Mouse (Mus musculus) C2C12 (cell line): ENCODE results near the gene Dnah14. TPM values are rescaled to one million over a fixed set of nuclear protein-coding genes. Genes with fewer than 3 reads are reported as not detected.

ENCODE experiments used
- H3K27me3 ChIP-seq: one replicate; pipeline ENCODE4 v1.6.1; 2011; ENCODE audit not compliant: control insufficient read depth, insufficient read depth, insufficient read length
- H3K36me3 ChIP-seq: one replicate; pipeline ENCODE4 v1.6.1; 2011; ENCODE audit not compliant: control insufficient read depth, insufficient read depth
- H3K4me3 ChIP-seq: one replicate; pipeline ENCODE4 v1.5.1; 2011; ENCODE audit warnings: mild to moderate bottlenecking, control low read depth; ENCODE audit not compliant: poor library complexity, insufficient read depth, severe bottlenecking
- H3K79me2 ChIP-seq: one replicate; pipeline ENCODE4 v1.6.1; 2011; ENCODE audit not compliant: control insufficient read depth, insufficient read depth
- H3K79me3 ChIP-seq: one replicate; pipeline ENCODE4 v1.6.1; 2011; ENCODE audit warnings: low read depth, control low read depth
- H3ac ChIP-seq: one replicate; pipeline ENCODE3; 2011; ENCODE audit warnings: low read depth; ENCODE audit not compliant: control insufficient read depth, insufficient read length
- CEBPB ChIP-seq: IDR thresholded peaks from one replicate; pipeline ENCODE4 v1.6.1; 2011; ENCODE audit warnings: low read depth, mild to moderate bottlenecking, control low read depth, moderate library complexity
- CTCF ChIP-seq: IDR thresholded peaks from one replicate; pipeline ENCODE4 v1.5.1; 2011; ENCODE audit not compliant: control insufficient read depth, insufficient read depth, insufficient read length
- FOSL1 ChIP-seq: IDR thresholded peaks from one replicate; pipeline ENCODE4 v1.8.0; 2011; ENCODE audit warnings: mild to moderate bottlenecking, low read length; ENCODE audit not compliant: poor library complexity, insufficient read depth, severe bottlenecking
- MAX ChIP-seq: IDR thresholded peaks from one replicate; pipeline ENCODE4 v1.6.1; 2011; ENCODE audit warnings: mild to moderate bottlenecking, control low read depth
- MYOD1 ChIP-seq: IDR thresholded peaks from one replicate; pipeline ENCODE4 v1.6.1; 2011; ENCODE audit warnings: low read depth; ENCODE audit not compliant: control insufficient read depth, insufficient read length
- MYOG ChIP-seq: IDR thresholded peaks from one replicate; pipeline ENCODE4 v1.6.1; 2011; ENCODE audit not compliant: control insufficient read depth, insufficient read length; ENCODE audit errors: extremely low read depth
- USF1 ChIP-seq: IDR thresholded peaks from one replicate; pipeline ENCODE4 v1.6.1; 2011; ENCODE audit warnings: low read depth, mild to moderate bottlenecking, control low read depth, moderate library complexity
- polyA plus RNA-seq: library from polyadenylated mRNA; unstranded; fragments of >200 nt; fragmentation: generic; extraction: Trizol; gene quantifications from one replicate; pipeline ENCODE4 v1.2.1, GENCODE M21; 2012; ENCODE audit warnings: missing spikeins

Dnah14 gene
- polyA plus RNA-seq, 1 experiment, result 0.50 TPM

- H3K27me3 ChIP-seq, result no peaks in the 10 kb centered on the region
- H3K4me3 ChIP-seq, result no peak overlapping the region
- no peak overlapping the region for H3ac ChIP-seq
- no peaks in the 10 kb centered on the region for H3K79me3 ChIP-seq
- H3K36me3 ChIP-seq, result no peaks in the 10 kb centered on the region
- H3K79me2 ChIP-seq, result no peaks in the 10 kb centered on the region
- TF ChIP-seq MAX (no peak), USF1 (no peak), CTCF (no peak), MYOD1 (no peak), CEBPB (no peak), MYOG (no peak), FOSL1 (no peak)
Measured at GRCm38 (mm10) chr1:181543711-181544383, 32.5 kb upstream of the Dnah14 start.

- Histone ChIP-seq H3K27me3 (no peaks in the 10 kb centered on the region), H3ac (no peak overlapping the region), H3K4me3 (no peak overlapping the region), H3K79me2 (no peaks in the 10 kb centered on the region), H3K79me3 (no peaks in the 10 kb centered on the region), H3K36me3 (no peaks in the 10 kb centered on the region)
- TF ChIP-seq CEBPB, result no peak
- peak; percentile 62 for TF ChIP-seq CTCF
Measured at GRCm38 (mm10) chr1:181545044-181545772, 31.2 kb upstream of the Dnah14 start.

- Histone ChIP-seq H3K27me3 (no peaks in the 10 kb centered on the region), H3K79me2 (no peaks in the 10 kb centered on the region), H3K36me3 (no peaks in the 10 kb centered on the region), H3K79me3 (no peaks in the 10 kb centered on the region), H3K4me3 (no peak overlapping the region), H3ac (peak overlapping the region; percentile 12)
- no peak for TF ChIP-seq CTCF
- TF ChIP-seq CEBPB, result no peak
- TF ChIP-seq MAX, result no peak
- TF ChIP-seq MYOD1, result peak; percentile 82
Measured at GRCm38 (mm10) chr1:181549987-181550386, 26.4 kb upstream of the Dnah14 start.

- TF ChIP-seq MYOD1, result peak; percentile 74
- TF ChIP-seq MAX, result no peak
- TF ChIP-seq CEBPB, result no peak
- no peaks in the 10 kb centered on the region for H3K27me3 ChIP-seq
- no peaks in the 10 kb centered on the region for H3K36me3 ChIP-seq
Measured at GRCm38 (mm10) chr1:181550826-181551225, 25.5 kb upstream of the Dnah14 start.

GRCm38 (mm10) chr1:181552533-181553410, 23.6 kb upstream of the Dnah14 start:
- Histone ChIP-seq H3K4me3 (no peak overlapping the region), H3ac (peak overlapping the region; percentile 52), H3K79me2 (no peaks in the 10 kb centered on the region), H3K36me3 (no peaks in the 10 kb centered on the region), H3K79me3 (no peaks in the 10 kb centered on the region), H3K27me3 (no peaks in the 10 kb centered on the region)
- TF ChIP-seq CTCF (no peak), MAX (peak; percentile 70), MYOG (no peak), USF1 (no peak), MYOD1 (peak; percentile 77), FOSL1 (peak; percentile 15), CEBPB (peak; percentile 85)

More at GRCm38 (mm10) chr1:181550826-181551225, 25.5 kb upstream of the Dnah14 start:
- Histone ChIP-seq H3K79me3 (no peaks in the 10 kb centered on the region), H3ac (no peak overlapping the region), H3K79me2 (no peaks in the 10 kb centered on the region), H3K4me3 (no peak overlapping the region)
